Mouse (Mus musculus) left cerebral cortex, postnatal 10 days (tissue): ENCODE data around the gene Xrcc1. TPM values are rescaled to one million over a fixed set of nuclear protein-coding genes. Genes with fewer than 3 reads are reported as not detected.
A peak's percentile ranks its signal among the peaks of the same experiment; 100 is the strongest.

ENCODE experiments used
- DNase-seq, 2 experiments: peaks; one replicate each; pipeline ENCODE4 v3.0.0; 2021 to 2022; ENCODE audit warnings: low spot score in 2 of 2, mixed read lengths in 1 of 2; ENCODE audit errors: extremely low spot score in 1 of 2
- intact Hi-C: fragments of 180-260 bp; cut with DNase I; formaldehyde crosslinking; loops from one replicate; pipeline ENCODE4 v1.15.1; 2025
- total RNA-seq, 2 experiments: library from RNA; stranded (reverse); gene quantifications; 2 replicates each; pipeline ENCODE4 v1.2.3; 2021

Xrcc1 gene
- total RNA-seq, 2 experiments from 2014 or later = 32.5 to 41.2 TPM

GRCm38 (mm10) chr7:24592163-24592562 is 46.1 kb downstream of the Xrcc1 start:
- no peak for DNase-seq
- intact Hi-C loops = loop anchor here (10.0 kb wide), 1 partner anchor 373 kb away; no protein-coding TSS in a partner anchor

- intact Hi-C loops = loop anchor here (10.0 kb wide), 1 partner anchor 372 kb away; no protein-coding TSS in a partner anchor
- no peak for DNase-seq
Observed at GRCm38 (mm10) chr7:24592781-24593180, 46.7 kb downstream of the Xrcc1 start.

DNA sequence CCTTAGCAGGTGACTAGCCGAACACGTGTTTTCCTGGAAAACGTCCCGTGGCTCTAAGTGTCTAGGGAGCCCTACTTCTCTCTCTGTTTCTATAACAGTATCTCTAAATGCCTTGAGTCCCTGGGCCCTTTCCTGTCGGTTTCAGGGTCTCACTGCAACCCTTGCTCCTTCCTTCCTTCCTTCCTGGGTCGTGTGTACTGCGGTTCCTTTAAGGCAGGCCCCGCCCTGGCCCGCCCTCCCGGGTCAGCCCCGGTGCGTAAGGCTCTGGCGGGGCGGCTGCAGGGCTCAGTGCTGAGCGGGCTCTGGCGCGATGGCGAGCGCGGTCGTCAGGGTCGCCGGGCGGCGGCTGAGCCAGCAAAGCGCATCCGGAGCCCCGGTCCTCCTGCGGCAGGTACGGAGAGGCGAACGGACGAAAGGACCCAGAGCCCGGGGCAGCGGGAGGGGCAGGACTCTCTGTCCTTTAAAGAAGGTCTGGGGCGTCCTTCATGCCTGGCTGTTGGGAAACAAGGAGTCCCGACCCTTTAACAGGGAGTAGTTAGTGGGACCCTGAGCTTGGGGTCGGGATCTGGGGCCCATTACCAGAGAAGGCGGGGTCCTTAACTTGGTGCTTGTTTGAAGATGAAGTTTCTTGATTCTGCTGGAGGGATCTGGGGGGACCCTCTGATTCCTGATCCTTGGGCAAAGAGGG is 47.7 kb downstream of the Xrcc1 start:
- peak in 1 of 2 experiments; percentile 80 for DNase-seq
- intact Hi-C loops = loop anchor here (10.0 kb wide), 1 partner anchor 371 kb away; no protein-coding TSS in a partner anchor

- intact Hi-C loops = loop anchor here (10.0 kb wide), 1 partner anchor 370 kb away; no protein-coding TSS in a partner anchor
- DNase-seq = no peak
Observed at GRCm38 (mm10) chr7:24594309-24594803, 48.3 kb downstream of the Xrcc1 start.

GRCm38 (mm10) chr7:24595464-24595863 is 49.4 kb downstream of the Xrcc1 start:
- DNase-seq = no peak
- intact Hi-C loops = loop anchor here (10.0 kb wide), 1 partner anchor 369 kb away; no protein-coding TSS in a partner anchor

- DNase-seq = no peak
- intact Hi-C loops = loop anchor here (2.0 to 10.0 kb wide), 2 partner anchors 65 to 367 kb away; no protein-coding TSS in a partner anchor
Observed at GRCm38 (mm10) chr7:24598121-24598520, 52.0 kb downstream of the Xrcc1 start.

DNA sequence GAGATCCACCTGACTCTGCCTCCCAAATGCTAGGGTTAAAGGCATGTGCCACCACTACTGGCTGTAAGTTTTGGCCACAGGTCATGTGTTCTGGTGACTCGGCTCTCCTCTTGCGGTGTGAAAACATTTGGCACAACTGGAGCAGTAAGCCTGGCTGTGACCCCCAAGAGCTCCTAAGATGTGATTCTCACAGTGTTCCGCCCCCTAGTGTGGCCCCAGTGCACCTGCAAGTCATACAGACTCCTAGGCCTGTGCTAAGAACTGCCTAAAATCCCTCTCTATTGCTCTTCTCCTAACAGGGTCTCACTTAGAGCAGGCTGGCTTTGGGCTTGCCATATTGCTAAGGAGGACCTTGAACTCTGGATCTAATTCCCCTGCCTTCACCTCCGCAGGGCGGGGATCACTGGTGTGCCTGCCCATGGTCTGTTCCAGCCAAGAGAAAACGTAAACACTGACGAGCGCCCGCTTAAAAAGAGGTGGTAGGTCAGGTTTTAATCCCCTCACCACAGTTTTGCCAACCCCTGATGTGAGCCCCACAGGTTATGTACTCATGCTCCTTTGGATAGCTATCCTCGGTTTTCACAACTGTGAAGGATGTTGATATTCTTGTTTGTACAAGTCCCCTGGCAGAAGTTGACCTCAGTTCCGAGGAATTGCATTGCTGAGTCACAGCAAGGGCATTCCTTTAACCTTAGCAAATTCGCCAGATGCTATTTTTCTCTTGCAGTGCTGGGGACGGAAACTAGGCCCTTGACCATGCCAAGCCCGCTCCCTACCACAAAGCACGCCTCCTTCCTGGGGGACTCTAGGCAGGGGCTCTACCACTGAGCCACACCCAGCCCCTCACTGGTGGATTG is 53.4 kb downstream of the Xrcc1 start:
- DNase-seq = no peak
- intact Hi-C loops = loop anchor here (2.0 to 10.0 kb wide), 2 partner anchors 63 to 365 kb away; no protein-coding TSS in a partner anchor

DNA sequence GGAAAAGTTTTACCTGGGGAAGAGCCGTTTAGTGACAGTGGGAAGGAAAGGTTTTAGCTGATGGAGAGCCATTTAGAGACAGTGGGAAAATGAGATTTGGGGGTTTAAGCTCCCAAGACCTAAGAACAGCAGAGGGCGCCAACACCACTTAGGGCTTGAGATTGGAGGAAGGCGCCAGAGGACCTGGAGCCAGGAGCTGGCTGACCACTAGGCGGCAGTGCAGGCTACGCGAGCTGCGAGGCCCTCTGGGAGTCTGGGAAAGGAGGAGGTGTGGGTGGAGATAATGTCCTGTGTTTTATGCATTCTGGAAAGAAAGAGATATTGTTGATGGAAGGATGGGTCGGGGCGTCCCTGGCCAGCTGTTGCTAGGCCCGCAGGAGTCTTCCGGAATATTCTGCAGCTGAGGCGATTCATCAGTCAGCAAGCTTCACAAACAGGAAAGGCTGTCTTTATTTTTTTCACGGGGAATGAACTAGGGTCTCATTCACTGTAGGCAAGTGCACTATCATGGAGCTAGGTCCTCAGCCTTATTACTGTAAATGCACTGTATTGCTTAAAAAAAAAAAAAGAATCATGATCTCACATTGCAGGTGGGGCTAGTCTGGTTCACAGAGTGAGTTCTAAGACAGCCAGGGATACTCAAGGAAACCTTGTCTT is 55.0 kb downstream of the Xrcc1 start:
- peak; percentile 93 to 97 for DNase-seq
- intact Hi-C loops = no loop called here

DNA sequence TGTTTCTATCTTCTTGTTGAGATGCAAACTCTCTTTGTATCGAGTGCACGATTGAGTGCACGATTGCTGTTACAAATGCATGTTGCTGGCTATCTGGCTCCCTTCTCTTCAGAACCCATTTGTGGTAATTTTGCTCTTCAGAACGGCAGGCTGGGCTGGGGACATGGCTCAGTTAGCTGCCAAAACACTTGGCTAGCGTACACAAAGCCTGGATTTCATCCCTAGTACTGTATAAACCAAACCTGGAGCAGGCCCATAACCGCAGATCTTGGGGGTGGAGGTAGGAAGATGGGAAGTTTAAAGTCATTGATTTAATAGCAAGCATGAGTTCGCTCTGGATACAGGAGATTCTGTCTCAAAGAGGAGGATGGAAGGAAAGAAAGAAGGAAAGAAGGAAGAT is 59.5 kb downstream of the Xrcc1 start:
- no peak for DNase-seq
- intact Hi-C loops = no loop called here

DNA sequence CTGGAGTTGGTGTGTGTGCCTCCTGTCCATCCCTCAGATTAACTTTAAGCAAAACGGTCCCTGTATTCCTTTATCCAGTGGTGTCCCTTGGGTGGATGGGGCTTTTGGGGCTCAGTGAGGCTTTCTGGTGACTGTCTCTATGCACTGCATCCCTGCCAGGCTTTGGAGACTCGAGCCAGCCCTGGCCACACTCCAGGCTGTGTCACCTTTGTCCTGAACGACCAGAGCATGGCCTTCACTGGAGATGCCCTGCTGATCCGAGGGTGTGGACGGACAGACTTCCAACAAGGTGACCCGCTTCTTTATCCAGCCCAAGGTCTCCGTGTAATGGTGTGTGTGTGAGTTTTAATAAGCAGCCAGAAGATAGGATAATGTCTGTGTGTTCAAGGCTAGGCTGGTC is 60.0 kb downstream of the Xrcc1 start:
- intact Hi-C loops = no loop called here
- DNase-seq = no peak

DNA sequence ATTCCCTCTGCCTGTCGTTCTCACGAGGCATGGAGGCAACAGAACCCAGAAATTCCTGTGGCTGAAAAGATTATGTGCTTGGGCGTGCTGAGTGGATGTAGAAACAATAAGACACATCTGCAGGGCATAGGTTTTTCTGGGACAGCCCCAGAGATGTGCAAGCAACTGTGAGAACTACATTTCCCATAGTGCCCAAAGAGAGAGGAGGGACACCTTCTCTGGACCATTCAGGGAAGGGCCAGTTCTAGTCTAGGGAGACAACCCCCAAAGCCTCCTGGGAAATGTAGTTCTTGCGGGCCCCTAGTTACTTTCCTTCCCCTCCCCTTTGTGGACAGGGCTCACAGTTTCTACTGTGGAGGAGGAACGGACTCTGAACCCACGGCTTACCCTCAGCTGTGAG is 61.9 kb downstream of the Xrcc1 start:
- DNase-seq = no peak
- intact Hi-C loops = no loop called here

- intact Hi-C loops = no loop called here
- DNase-seq = no peak
Observed at GRCm38 (mm10) chr7:24608561-24608960, 62.5 kb downstream of the Xrcc1 start.

DNA sequence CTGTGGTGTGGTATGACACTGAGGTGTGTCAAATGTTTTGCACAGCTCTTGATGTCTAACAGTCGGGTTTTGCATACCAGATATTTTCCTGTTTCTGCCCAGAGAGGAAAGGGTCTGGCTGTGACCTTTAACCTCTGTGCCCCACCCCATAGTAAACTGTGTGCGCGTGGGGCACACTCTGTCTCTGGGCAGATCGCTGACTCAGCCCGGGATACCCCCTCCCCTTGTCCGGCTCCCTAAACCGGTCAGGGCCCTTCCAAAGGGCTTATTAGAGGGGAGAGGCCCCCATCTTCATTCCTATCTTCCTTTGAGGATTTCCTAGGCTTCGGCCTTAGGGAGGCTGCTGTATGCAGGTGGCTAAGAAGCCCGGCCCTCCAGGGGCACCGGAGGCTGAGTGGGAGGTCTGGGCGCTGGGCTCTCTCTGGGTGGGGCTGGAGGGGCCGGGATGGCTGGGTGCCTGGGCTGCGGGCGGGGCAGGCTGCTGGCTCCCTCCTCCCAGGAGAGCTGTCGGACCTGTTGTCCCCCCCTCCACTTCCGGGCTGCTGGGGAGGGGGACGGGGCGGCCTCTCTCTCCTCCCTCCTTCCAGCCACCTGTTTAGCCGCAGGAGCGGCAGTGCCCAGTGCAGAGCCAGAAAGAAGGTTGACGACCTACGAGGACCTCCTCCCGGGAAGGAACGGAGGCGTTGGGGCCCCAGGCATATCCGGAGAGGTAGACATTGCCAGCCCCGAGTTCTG is 64.2 kb downstream of the Xrcc1 start, which contains the start of gene Phldb3:
Gene Phldb3 (plus strand): TSS at position 620 of the 735 bp plus-strand sequence.
- intact Hi-C loops = no loop called here
- DNase-seq = no peak

DNA sequence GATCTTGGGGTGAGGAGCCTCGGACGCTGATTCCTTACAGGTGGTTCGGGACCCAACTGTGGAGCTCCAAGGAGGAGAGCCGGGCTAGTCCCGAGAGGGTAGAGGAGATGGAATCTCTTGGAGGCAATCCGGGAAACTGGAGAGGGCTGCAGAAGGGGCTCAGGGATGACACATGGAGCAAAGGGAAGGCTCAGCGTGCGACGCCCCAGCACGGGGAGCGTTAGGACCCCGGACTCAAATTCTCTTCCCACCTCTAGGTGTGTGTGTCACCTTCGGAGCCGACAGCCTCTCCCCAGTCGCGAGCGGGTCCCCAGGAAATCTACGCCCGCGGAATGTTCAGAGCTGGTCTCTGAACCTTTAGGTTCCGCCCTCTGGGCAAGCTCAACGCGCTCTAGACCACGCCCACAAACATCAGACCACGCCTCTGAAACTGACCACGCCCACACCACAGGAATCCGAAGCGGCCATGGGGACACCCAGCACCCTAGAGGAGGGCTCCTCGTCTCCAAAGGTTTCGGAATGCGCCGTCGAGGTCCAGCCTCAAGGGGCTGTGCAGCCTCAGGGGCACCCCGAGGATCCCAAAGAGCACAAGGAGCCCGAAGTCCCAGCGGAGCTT is 64.9 kb downstream of the Xrcc1 start:
- intact Hi-C loops = no loop called here
- peak in 1 of 2 experiments; percentile 75 for DNase-seq

GRCm38 (mm10) chr7:24611709-24612108 is 65.6 kb downstream of the Xrcc1 start:
- intact Hi-C loops = no loop called here
- no peak for DNase-seq

DNA sequence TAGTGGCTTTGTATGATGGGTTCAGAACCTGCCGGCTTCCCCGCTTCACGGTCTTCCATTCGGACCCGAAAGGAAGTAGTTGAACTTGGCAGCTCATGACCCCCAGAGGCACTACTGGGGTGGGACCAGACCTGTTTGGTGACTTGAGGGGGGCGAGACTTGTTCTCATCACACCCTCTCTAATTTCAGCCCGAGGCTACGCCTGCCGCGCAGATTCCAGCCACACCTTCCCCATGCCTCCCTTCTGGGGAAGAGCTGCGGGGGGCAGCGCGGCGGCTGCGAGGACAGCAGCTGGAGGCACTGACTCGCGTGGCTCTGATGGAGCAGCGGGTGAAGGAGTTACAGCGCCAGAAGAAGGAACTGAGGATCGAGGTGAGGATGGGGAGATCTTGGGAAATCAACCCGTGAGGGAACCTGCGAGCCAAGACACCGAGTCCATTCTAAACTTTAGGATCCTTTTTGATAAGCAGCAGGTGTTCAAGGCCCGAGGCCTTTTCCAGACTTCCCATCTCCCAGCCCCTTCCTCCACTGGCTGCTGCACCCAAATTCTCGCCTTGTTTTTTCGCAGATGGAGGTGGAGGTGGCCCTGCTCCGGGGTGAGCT is 66.3 kb downstream of the Xrcc1 start:
- intact Hi-C loops = no loop called here

GRCm38 (mm10) chr7:24614816-24615215 is 68.7 kb downstream of the Xrcc1 start:
- DNase-seq = no peak
- intact Hi-C loops = no loop called here

More for the DNA sequence above, 66.3 kb downstream of the Xrcc1 start:
- no peak for DNase-seq
